Mouse (Mus musculus) adrenal gland, postnatal 36 days (tissue): ENCODE results near the gene Hist1h4m. TPM values are rescaled to one million over a fixed set of nuclear protein-coding genes. Genes with fewer than 3 reads are reported as not detected.
"Not testable (repeated sequence)": the region's sequence is repeated elsewhere in the genome, so short reads cannot be mapped to it uniquely, and the experiment has no call there.

Experiments
- DNase-seq, 2 experiments: peaks; one replicate each; pipeline ENCODE4 v3.0.0; 2021; ENCODE audit warnings: mixed read lengths in 1 of 2
- microRNA-seq: library from miRNA; unstranded; fragments of <30 nt; microRNA quantifications from one replicate; pipeline ENCODE4 v1.2.0, GENCODE M21; 2021
- total RNA-seq, 2 experiments: library from RNA; stranded (reverse); gene quantifications; 2 replicates each; pipeline ENCODE4 v1.2.3; 2021

Gene Hist1h4m
- total RNA-seq, 2 experiments from 2014 or later = 215 to 270 TPM

DNA sequence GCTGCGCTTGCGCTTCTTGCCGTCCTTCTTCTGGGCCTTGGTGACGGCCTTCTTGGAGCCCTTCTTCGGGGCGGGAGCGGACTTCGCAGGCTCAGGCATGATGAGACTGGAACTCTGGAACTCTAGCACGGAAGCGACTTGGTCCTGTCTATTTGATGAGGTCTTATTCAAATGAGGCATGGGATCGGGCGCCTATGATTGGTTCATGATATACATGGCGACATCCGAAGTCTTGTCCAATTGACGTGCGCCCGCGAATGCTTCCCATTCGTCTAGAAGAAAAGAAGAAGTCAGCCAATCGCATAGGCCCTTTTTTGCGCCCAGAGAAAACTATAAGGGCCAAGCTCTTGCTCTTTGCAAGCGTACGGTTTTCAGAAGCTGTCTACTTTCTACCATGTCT, 1.5 kb upstream of the Hist1h4m start, which contains the start of the genes Hist1h2bq and Hist1h2ao:
Hist1h2bq (minus strand) TSS at position 125 of the 400 bp plus-strand sequence.
Hist1h2ao (plus strand) TSS at position 393 of the 400 bp plus-strand sequence.
- not testable (repeated sequence) for DNase-seq

DNA sequence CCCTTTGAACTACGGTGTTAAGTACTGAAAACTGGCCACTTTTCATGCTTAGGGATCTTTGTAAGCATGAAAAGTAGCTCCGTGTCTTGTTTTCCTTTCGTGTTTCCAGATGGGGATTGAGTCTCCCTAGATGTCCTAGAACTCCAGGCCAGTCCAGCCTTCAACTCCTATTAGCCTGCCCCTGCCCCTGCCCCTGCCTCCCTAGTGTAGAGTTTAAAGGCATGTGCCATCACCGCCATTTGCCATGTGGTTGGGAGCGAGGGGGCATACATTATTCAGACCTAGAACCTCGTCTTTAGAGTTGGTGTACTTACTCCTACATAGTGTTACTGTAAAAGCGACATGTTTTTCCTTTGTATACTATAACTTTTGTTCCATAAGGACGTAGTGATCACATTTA, 472 bp upstream of the Hist1h4m start:
- not testable (repeated sequence) for DNase-seq

DNA sequence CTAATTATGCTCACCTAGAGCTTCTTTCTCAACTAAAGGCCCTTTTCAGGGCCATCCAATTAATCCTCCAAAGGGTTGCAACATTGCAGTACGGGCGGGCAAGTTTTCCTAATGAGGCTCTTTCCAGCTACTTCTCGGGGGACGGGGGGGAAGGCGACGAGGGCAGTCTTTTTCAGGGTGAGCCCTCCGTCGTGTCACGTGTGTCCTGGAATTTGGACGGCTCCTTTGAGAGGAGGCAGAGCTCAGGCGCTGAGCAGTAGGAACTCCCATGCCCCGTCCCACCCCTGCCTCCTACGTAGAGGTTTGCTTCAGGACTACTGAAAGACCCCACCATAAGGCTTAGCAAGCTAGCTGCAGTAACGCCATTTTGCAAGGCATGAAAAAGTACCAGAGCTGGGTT, 546 bp downstream of the Hist1h4m start:
- not testable (repeated sequence) for DNase-seq

DNA sequence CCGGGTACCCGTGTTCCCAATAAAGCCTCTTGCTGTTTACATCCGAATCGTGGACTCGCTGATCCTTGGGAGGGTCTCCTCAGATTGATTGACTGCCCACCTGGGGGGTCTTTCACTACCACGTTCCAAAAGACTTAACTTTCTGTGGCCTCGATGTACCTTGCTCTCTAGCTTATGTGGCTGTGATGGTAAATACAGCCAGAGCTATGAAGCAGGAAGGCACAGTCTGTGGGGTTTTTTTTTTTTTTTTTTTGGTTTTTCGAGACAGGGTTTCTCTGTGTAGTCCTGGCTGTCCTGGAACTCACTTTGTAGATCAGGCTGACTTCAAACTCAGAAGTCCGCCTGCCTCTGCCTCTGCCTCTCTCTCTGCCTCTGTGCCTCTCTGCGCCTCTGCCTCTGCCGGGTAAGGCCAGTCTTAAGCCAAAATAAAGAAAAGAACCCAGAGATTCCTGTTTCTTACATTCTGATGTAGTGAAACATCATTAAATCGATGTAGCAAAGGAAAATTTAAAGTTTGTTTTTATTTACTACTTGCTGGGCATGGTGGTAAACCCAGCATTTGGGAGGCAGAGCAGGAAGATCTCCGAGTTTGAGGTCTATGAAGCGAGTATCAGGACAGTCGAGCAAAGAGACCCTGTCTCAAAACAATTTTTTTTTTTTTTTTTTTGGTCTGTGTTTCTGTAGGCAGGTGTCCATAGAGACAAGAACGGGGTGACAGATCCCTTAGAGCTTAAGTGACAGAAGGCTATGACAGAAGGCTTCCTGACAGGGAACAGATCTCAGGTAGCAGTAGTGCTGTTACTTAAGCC, 8.7 kb downstream of the Hist1h4m start:
- DNase-seq = not testable (repeated sequence)

DNA sequence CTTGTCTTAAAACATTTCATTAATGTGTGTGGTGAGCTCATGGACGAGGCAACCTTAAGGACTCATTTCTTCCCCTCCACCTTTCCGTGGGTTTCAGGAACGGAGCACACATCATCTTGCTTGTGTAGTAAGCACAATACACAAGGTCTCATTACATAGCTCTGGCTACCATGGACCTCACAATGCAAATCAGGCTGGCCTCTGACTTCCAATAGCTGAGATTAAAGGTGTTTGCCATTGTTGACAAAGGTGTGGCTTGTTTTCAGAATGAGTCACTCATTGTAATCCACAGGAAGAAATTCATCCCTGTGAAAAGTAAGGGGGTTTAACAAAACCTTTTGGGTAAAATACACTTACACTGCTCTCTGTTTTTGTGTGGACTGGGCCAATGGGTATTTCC, 17.0 kb downstream of the Hist1h4m start:
- DNase-seq = no peak

DNA sequence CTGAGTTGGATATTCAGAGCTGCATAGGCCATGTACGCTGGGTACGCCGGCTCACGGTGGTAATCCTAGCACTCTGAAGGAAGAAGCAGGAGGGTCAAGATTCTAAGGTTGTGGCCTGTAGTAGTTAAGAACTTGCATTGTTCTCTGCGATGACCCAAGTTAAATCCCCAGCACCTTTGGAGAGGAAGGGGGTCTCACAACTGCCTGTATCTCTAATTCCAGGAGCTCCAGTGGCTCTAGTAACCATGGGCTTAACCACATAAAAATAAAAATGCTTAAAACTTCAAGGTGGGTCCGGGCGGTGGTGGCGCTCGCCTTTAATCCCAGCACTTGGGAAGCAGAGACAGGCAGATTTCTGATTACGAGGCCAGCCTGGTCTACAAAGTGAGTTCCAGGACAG, 18.8 kb downstream of the Hist1h4m start:
- DNase-seq = no peak

DNA sequence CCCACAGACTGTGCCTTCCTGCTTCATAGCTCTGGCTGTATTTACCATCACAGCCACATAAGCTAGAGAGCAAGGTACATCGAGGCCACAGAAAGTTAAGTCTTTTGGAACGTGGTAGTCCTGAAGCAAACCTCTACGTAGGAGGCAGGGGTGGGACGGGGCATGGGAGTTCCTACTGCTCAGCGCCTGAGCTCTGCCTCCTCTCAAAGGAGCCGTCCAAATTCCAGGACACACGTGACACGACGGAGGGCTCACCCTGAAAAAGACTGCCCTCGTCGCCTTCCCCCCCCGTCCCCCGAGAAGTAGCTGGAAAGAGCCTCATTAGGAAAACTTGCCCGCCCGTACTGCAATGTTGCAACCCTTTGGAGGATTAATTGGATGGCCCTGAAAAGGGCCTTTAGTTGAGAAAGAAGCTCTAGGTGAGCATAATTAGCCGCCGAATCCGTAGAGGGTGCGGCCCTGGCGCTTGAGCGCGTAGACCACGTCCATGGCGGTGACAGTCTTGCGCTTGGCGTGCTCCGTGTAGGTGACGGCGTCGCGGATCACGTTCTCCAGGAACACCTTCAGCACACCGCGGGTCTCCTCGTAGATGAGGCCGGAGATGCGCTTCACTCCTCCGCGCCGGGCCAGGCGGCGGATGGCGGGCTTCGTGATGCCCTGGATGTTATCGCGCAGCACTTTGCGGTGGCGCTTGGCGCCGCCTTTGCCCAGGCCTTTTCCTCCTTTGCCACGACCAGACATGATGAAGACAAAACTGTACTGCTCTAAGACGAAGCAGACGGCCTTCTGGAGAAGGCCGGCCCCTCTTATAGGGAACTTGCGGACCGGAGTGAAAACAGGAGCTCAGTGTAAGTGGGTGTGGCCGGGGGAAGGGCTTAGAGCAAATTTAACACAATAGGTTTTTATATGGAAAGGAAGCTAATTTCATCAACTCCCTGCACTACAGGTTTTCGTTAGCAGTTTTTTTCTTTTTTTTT, 20.2 kb downstream of the Hist1h4m start, which contains the start of gene Hist1h4n:
Hist1h4n (minus strand) TSS at position 779 of the 977 bp plus-strand sequence.
- peak; percentile 25 to 50 for DNase-seq

DNA sequence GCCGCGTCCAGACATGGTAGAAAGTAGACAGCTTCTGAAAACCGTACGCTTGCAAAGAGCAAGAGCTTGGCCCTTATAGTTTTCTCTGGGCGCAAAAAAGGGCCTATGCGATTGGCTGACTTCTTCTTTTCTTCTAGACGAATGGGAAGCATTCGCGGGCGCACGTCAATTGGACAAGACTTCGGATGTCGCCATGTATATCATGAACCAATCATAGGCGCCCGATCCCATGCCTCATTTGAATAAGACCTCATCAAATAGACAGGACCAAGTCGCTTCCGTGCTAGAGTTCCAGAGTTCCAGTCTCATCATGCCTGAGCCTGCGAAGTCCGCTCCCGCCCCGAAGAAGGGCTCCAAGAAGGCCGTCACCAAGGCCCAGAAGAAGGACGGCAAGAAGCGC, 21.9 kb downstream of the Hist1h4m start, which contains the start of the genes Hist1h2ap and Hist1h2br:
Hist1h2ap (minus strand) TSS at position 47 of the 400 bp plus-strand sequence.
Hist1h2br (plus strand) TSS at position 283 of the 400 bp plus-strand sequence.
- DNase-seq = not testable (repeated sequence)

DNA sequence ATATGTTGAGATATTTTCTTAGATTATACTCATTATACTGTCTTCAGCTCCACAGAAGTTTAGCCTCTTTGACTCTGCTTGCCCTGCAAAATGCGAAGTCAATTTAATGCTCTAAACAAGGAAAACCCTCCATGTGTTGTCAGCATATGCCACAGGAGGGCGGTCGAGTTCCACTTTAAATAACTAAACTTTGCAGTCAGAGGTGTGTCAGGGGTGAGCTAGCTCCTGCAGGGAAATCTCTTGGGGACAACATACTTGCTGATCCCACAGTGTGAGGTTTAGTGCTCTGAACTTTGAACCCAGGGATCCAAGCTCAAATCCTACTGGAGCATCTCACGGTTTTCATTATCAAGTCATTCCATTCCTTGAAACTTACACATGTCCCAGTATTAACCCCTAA, 29.0 kb downstream of the Hist1h4m start:
- DNase-seq = not testable (repeated sequence)

DNA sequence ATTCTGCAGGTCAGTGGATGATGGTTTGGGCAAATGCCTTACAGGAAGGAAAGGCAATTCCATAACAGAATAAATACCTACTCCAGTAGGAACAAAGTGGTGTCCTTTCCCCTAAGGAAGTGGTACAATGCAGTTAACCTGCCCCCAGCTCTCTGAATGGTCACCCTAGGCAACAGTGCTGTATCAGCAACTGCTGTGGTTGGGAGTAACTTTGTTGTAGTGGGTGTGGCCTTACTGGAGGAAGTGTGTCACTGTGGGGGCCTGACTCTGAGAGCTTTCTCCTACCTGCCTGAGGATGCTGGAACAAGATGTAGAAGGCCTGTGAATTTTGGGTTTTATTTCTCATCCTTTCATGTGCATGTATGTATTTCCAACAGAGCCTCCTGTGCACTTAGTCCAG, 34.8 kb downstream of the Hist1h4m start:
- not testable (repeated sequence) for DNase-seq

DNA sequence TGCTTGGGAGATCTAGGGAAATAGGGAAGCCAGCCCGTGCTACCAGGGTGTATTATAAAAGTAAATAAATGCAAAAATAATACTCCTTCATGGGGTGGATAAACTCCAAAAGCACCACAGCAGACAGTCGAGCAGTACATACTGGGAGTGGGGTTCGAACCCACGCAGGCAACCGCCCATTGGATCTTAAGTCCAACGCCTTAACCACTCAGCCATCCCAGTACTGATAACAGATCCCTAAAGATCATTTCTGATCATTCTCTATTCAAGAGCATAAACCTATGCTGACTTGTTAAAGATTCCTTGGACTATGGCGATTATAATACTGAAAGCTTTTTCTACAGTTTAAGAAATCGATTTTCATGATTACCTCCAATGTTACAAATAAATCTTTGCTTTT, 36.3 kb downstream of the Hist1h4m start:
- no peak for DNase-seq

DNA sequence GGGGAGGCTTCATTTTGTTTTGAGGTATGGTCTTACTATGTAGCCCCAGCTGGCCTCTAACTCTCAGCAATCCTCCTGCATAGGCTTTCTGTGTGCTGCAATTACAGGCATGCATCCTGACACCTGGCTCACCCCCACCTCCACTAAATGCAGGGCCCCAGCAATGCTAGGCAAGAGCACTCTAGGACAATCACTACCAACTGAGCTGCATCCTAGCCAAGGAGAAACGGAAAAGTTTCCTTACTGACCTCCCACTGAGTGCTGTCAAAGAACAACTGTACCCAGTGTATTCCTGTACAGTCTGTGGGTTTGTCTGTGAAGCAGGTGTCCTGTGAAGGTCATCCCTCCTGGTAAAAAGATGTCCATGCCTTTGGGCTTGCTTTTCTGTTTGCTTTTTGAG, 39.1 kb downstream of the Hist1h4m start:
- not testable (repeated sequence) for DNase-seq

DNA sequence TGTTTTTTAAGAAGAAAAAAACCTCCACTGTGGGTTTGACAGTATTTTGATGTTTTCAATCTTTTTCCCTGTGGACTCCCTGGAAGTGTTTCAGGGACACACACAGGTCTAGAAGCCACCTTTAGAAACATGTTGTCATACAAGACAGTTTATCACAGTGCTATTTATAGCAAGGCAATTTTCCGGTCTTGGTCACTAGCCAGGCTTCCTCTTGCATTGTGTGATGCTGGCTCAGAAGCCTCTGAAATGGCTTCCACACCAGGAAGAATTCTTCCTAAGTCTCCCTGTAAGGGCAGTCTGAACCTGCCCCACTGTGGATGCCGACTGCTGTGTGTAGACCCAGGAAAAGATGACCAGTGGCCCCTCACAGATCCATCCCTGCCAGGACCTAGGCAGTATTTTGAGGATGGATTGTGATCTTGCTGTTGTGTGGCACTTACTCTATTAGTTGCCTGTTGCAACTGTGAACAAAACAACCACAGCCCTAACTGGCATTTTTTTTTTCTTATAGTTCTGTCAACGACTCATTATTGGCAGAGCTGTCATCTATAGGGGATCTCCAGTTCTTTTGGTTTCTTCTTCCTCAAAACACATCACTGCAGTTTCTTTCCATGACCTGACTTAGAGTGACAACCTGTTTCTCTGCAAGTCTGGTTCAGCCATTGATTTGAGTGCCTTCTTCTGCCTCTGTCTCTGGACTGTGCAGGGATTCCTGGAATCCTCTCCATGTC, 40.8 kb downstream of the Hist1h4m start:
- peak in 1 of 2 experiments; percentile 26 for DNase-seq

DNA sequence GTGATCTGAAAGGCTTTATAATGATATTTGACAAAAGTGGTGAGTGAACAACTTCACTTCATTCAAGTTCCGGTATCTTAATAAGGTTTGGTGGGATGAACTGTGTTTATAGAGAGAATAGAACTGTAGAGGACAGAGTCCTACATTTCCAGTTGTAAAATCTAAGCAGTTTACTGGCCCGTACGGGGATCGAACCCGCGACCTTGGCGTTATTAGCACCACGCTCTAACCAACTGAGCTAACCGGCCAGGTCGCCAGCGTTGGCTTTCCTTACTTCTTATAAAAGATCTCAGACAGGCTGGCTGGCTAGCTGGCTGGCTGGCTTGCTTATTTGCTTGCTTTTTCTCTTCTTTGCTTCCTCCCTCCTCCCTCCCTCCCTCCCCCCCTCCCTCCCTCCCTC, 43.6 kb downstream of the Hist1h4m start:
- peak; percentile 78 to 84 for DNase-seq

DNA sequence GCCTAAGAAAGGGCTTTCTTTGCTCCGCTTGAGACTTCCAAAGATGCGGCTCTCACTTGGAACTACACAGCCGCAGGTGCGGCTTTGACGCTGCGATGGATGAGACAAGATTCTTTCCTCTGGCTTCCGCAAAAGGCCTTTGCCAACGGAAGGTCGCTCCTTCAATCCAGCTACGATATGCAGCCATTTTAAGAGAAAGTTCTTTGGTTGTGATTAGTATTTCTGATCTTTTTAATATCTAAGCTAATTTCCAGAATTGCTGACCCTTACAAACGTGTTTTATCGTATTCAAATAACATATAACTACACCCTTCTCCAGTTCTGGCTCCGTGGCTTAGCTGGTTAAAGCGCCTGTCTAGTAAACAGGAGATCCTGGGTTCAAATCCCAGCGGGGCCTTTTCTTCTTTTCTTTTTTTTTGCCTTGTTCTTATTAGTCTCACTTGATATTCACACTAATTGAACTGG, 44.2 kb downstream of the Hist1h4m start:
- peak; percentile 27 to 52 for DNase-seq

DNA sequence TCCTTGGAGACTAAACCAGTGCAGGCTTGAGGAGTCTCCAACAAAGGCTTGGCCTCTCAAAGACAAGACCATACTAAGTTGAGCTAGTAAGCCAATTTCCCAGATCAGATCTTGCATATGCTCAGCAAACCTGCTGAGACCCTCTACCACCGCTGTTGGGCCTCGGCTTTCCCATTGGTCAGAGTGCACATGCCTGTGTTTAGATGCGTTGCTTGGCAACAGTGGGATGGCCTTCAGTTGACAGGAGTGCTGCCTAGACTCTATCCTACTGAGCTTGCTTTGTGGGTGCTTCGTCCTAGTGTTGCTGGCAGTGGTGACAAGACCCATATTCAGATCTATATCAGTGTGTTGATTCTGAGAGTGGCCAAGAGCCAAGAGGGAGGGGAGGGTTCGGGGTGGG, 50.1 kb downstream of the Hist1h4m start:
- DNase-seq = no peak

Small RNA genes lying within 50 kb of the gene (microRNA-seq; reads per million reads assigned to microRNA genes)
- gene Gm19658 (not detected), gene Gm44346 (not detected), gene Gm44466 (not detected)

Other genes with a start within 250 kb of the Hist1h4m start
- not detected for gene Olfr1364, start 230.0 kb upstream of the Hist1h4m start, total RNA-seq
- gene Olfr1362, start 197.7 kb upstream of the Hist1h4m start, total RNA-seq = not detected
- not detected for gene Olfr11, start 169.2 kb upstream of the Hist1h4m start, total RNA-seq
- gene Olfr1361, start 148.4 kb upstream of the Hist1h4m start, total RNA-seq = not detected
- not detected for gene Olfr1360, start 134.3 kb upstream of the Hist1h4m start, total RNA-seq
- gene Olfr1359, start 113.6 kb upstream of the Hist1h4m start, total RNA-seq = not detected
- 10 to 100 TPM; 60.4 to 64.6 TPM for gene Hist1h2bl, start 95.6 kb upstream of the Hist1h4m start, total RNA-seq
- gene Hist1h2ai, start 95.3 kb upstream of the Hist1h4m start, total RNA-seq = 10 to 100 TPM in 1 of 2 experiments, 1 to 10 TPM in 1; 7.6 to 50.2 TPM
- gene Hist1h3h, start 94.1 kb upstream of the Hist1h4m start, total RNA-seq = 10 to 100 TPM; 68.3 to 81.7 TPM
- 10 to 100 TPM; 17.4 to 18.8 TPM for gene Hist1h2bm, start 89.7 kb upstream of the Hist1h4m start, total RNA-seq
- 10 to 100 TPM; 11.8 to 14.2 TPM for gene Hist1h4j, start 76.7 kb upstream of the Hist1h4m start, total RNA-seq
- gene Hist1h4k, start 61.2 kb upstream of the Hist1h4m start, total RNA-seq = 100 to 1,000 TPM; 172 to 183 TPM
- gene Hist1h2ak, start 57.9 kb upstream of the Hist1h4m start, total RNA-seq = 10 to 100 TPM; 18.0 to 19.9 TPM
- 10 to 100 TPM; 36.1 to 38.9 TPM for gene Hist1h2bn, start 57.6 kb upstream of the Hist1h4m start, total RNA-seq
- 10 to 100 TPM; 26.2 to 28.0 TPM for gene Hist1h1b, start 31.1 kb upstream of the Hist1h4m start, total RNA-seq
- gene Hist1h3i, start 28.4 kb upstream of the Hist1h4m start, total RNA-seq = 10 to 100 TPM; 61.4 to 73.9 TPM
- 1 to 10 TPM; 7.5 to 9.1 TPM for gene Hist1h2an, start 24.5 kb upstream of the Hist1h4m start, total RNA-seq
- gene Hist1h2bp, start 24.3 kb upstream of the Hist1h4m start, total RNA-seq = 10 to 100 TPM; 21.9 to 22.1 TPM
- gene Hist1h2bq, start 1.5 kb upstream of the Hist1h4m start, total RNA-seq = 10 to 100 TPM; 74.0 to 76.3 TPM
- 10 to 100 TPM; 24.0 to 56.4 TPM for gene Hist1h2ao, start 1.3 kb upstream of the Hist1h4m start, total RNA-seq
- 100 to 1,000 TPM in 1 of 2 experiments, 10 to 100 TPM in 1; 56.0 to 125 TPM for gene Hist1h4n, start 20.4 kb downstream of the Hist1h4m start, total RNA-seq
- 10 to 100 TPM; 48.2 to 72.9 TPM for gene Hist1h2ap, start 21.8 kb downstream of the Hist1h4m start, total RNA-seq
- gene Hist1h2br, start 22.0 kb downstream of the Hist1h4m start, total RNA-seq = 10 to 100 TPM; 72.5 to 76.9 TPM
- gene Zfp184, start 133.3 kb downstream of the Hist1h4m start, total RNA-seq = 1 to 10 TPM; 1.5 to 1.6 TPM
- gene Pom121l2, start 169.4 kb downstream of the Hist1h4m start, total RNA-seq = not detected
- gene Prss16, start 198.0 kb downstream of the Hist1h4m start, total RNA-seq = under 1 TPM in 1 of 2 experiments, not detected in 1; 0.53 TPM
- 10 to 100 TPM; 58.6 to 69.2 TPM for gene Hist1h2ah, start 223.8 kb downstream of the Hist1h4m start, total RNA-seq
- gene Hist1h2bk, start 224.1 kb downstream of the Hist1h4m start, total RNA-seq = 10 to 100 TPM; 67.8 to 68.6 TPM
- 10 to 100 TPM; 75.2 to 76.6 TPM for gene Hist1h4i, start 229.6 kb downstream of the Hist1h4m start, total RNA-seq
- 10 to 100 TPM; 41.1 to 45.0 TPM for gene Hist1h2ag, start 231.2 kb downstream of the Hist1h4m start, total RNA-seq
- gene Hist1h2bj, start 231.5 kb downstream of the Hist1h4m start, total RNA-seq = 10 to 100 TPM; 40.2 to 48.5 TPM